Mouse (Mus musculus): ENCODE results near the gene Grm7. TPM values are rescaled to one million over a fixed set of nuclear protein-coding genes. Genes with fewer than 3 reads are reported as not detected.

The Grm7 gene
- polyA plus RNA-seq, 1 experiment = 0.28 TPM

GRCm38 (mm10) chr6:111293505-111294001, 648.2 kb downstream of the Grm7 start:
- H3ac ChIP-seq (ENCODE audit: control insufficient read depth, insufficient read length) = no peak overlapping the region
- no peaks in the 10 kb centered on the region for H3K27me3 ChIP-seq (ENCODE audit: control insufficient read depth, insufficient read depth, insufficient read length)
- no peaks in the 10 kb centered on the region for H3K36me3 ChIP-seq (ENCODE audit: control insufficient read depth, insufficient read depth)
- no peak overlapping the region for H3K4me3 ChIP-seq
- H3K4me2 ChIP-seq (ENCODE audit: low read depth) = no peak overlapping the region
- no peaks in the 10 kb centered on the region for H3K79me2 ChIP-seq (ENCODE audit: control insufficient read depth, insufficient read depth)
- TF ChIP-seq USF1 (IDR thresholded peaks at IDR 0.05; ENCODE audit: low read depth) (no peak), MYOG (IDR thresholded peaks at IDR 0.05; ENCODE audit: control insufficient read depth in 1 of 3, insufficient read depth in 1 of 3, insufficient read length in 2 of 3, low read depth in 2 of 3) (no peak), MAX (IDR thresholded peaks at IDR 0.05; ENCODE audit: low read depth) (no peak), E2F4 (IDR thresholded peaks at IDR 0.05; ENCODE audit: insufficient read depth) (no peak), SRF (IDR thresholded peaks at IDR 0.05; ENCODE audit: control insufficient read depth, insufficient read length, low read depth) (no peak), MYOD1 (IDR thresholded peaks at IDR 0.05; ENCODE audit: control insufficient read depth in 1 of 3, insufficient read length in 2 of 3, low read depth in 2 of 3) (no peak), CEBPB (IDR thresholded peaks at IDR 0.05; ENCODE audit: insufficient read depth, poor library complexity, severe bottlenecking) (no peak), TCF3 (IDR thresholded peaks at IDR 0.05; ENCODE audit: insufficient read length, low read depth) (no peak), POLR2A (IDR thresholded peaks at IDR 0.05; ENCODE audit: insufficient read length, low read depth) (no peak), TCF12 (IDR thresholded peaks at IDR 0.05; ENCODE audit: insufficient read depth, poor library complexity, severe bottlenecking) (no peak), POLR2AphosphoS2 (IDR thresholded peaks at IDR 0.05; ENCODE audit: insufficient read length, low read depth) (no peak), REST (IDR thresholded peaks at IDR 0.05; ENCODE audit: insufficient read depth, insufficient read length) (no peak)

DNA sequence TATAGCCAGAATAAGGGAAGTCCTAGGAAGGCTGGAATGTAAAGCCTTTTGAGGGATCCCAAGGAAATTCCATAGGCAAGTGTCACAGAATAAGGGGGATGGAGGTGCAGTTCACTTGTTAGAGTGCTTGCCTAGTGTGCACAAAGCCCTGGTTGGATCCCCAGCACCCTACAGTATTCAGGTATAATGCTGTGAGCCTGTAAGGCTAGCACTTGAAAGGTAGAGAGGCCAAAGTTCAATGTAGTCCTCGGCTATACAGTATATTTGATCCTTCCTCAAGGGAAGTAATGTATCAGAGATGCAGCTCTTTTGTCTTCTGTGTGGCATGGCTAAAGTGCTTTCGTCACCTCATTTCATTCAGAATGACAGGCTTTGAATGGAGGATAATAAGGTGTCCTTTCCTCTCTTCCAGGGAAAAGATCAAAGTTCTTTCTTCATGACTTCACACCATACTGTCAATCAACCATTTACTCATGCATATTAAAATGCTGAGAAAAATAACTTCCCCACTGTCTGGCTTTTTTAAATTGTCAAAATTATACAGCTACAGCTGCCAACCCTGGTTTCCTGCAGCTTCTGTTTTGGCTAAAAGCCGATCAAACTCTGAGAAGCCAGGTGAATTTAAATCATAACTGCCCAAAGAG, 658.7 kb downstream of the Grm7 start:
- Histone ChIP-seq H3K79me2 (ENCODE audit: control insufficient read depth, insufficient read depth) (no peaks in the 10 kb centered on the region), H3ac (ENCODE audit: control insufficient read depth, insufficient read length) (no peak overlapping the region), H3K36me3 (ENCODE audit: control insufficient read depth, insufficient read depth) (no peaks in the 10 kb centered on the region), H3K4me3 (no peak overlapping the region), H3K4me2 (ENCODE audit: low read depth) (no peak overlapping the region), H3K27me3 (ENCODE audit: control insufficient read depth, insufficient read depth, insufficient read length) (no peaks in the 10 kb centered on the region)
- TF ChIP-seq CEBPB (IDR thresholded peaks at IDR 0.05; ENCODE audit: insufficient read depth, poor library complexity, severe bottlenecking) = no peak

- TF ChIP-seq MYOG (IDR thresholded peaks at IDR 0.05; ENCODE audit: control insufficient read depth in 1 of 3, insufficient read depth in 1 of 3, insufficient read length in 2 of 3, low read depth in 2 of 3) (no peak), POLR2A (IDR thresholded peaks at IDR 0.05; ENCODE audit: insufficient read length, low read depth) (no peak), POLR2AphosphoS2 (IDR thresholded peaks at IDR 0.05; ENCODE audit: insufficient read length, low read depth) (no peak), SRF (IDR thresholded peaks at IDR 0.05; ENCODE audit: control insufficient read depth, insufficient read length, low read depth) (no peak), CEBPB (IDR thresholded peaks at IDR 0.05; ENCODE audit: insufficient read depth, poor library complexity, severe bottlenecking) (no peak), TCF12 (IDR thresholded peaks at IDR 0.05; ENCODE audit: insufficient read depth, poor library complexity, severe bottlenecking) (no peak), REST (IDR thresholded peaks at IDR 0.05; ENCODE audit: insufficient read depth, insufficient read length) (no peak), E2F4 (IDR thresholded peaks at IDR 0.05; ENCODE audit: insufficient read depth) (no peak), MAX (IDR thresholded peaks at IDR 0.05; ENCODE audit: low read depth) (no peak), USF1 (IDR thresholded peaks at IDR 0.05; ENCODE audit: low read depth) (no peak), TCF3 (IDR thresholded peaks at IDR 0.05; ENCODE audit: insufficient read length, low read depth) (no peak)
- Histone ChIP-seq H3K36me3 (ENCODE audit: control insufficient read depth, insufficient read depth) (no peaks in the 10 kb centered on the region), H3K27me3 (ENCODE audit: control insufficient read depth, insufficient read depth, insufficient read length) (no peaks in the 10 kb centered on the region), H3K79me2 (ENCODE audit: control insufficient read depth, insufficient read depth) (no peaks in the 10 kb centered on the region), H3K4me3 (no peak overlapping the region), H3K4me2 (ENCODE audit: low read depth) (no peak overlapping the region), H3ac (ENCODE audit: control insufficient read depth, insufficient read length) (no peak overlapping the region)
Measured at GRCm38 (mm10) chr6:111361681-111362080, 716.3 kb downstream of the Grm7 start.

GRCm38 (mm10) chr6:111368111-111368510, 722.7 kb downstream of the Grm7 start:
- no peak overlapping the region for H3ac ChIP-seq (ENCODE audit: control insufficient read depth, insufficient read length)
- no peak overlapping the region for H3K4me2 ChIP-seq (ENCODE audit: low read depth)
- H3K4me3 ChIP-seq = no peak overlapping the region
- H3K36me3 ChIP-seq (ENCODE audit: control insufficient read depth, insufficient read depth) = no peaks in the 10 kb centered on the region
- no peaks in the 10 kb centered on the region for H3K79me2 ChIP-seq (ENCODE audit: control insufficient read depth, insufficient read depth)
- TF ChIP-seq MYOG (IDR thresholded peaks at IDR 0.05; ENCODE audit: control insufficient read depth in 1 of 3, insufficient read depth in 1 of 3, insufficient read length in 2 of 3, low read depth in 2 of 3) (no peak), TCF3 (IDR thresholded peaks at IDR 0.05; ENCODE audit: insufficient read length, low read depth) (no peak), E2F4 (IDR thresholded peaks at IDR 0.05; ENCODE audit: insufficient read depth) (no peak), SRF (IDR thresholded peaks at IDR 0.05; ENCODE audit: control insufficient read depth, insufficient read length, low read depth) (no peak), CEBPB (IDR thresholded peaks at IDR 0.05; ENCODE audit: insufficient read depth, poor library complexity, severe bottlenecking) (no peak), POLR2AphosphoS2 (IDR thresholded peaks at IDR 0.05; ENCODE audit: insufficient read length, low read depth) (no peak), MYOD1 (IDR thresholded peaks at IDR 0.05; ENCODE audit: control insufficient read depth in 1 of 3, insufficient read length in 2 of 3, low read depth in 2 of 3) (no peak), MAX (IDR thresholded peaks at IDR 0.05; ENCODE audit: low read depth) (no peak)
- no peaks in the 10 kb centered on the region for H3K27me3 ChIP-seq (ENCODE audit: control insufficient read depth, insufficient read depth, insufficient read length)

DNA sequence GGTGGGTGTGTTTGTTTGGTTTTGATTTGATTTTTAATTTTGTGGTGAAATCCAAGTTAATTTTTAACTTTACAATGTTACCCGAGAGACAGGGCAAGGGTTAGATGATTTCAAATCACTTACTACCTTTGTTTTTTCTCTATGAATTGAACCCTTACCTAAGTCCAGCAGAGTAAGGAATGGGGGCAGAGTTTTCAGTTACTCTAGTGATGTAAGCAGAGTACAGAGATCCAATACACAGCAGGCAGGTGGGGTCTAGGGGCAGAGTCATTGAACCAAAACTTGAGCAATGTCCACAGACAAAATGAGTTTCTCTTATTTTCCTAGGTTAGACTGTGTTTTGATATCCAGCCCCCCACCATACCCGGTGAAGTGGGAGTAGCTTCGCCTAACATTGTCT, 723.2 kb downstream of the Grm7 start:
- TF ChIP-seq POLR2A (IDR thresholded peaks at IDR 0.05; ENCODE audit: insufficient read length, low read depth) (no peak), MYOD1 (IDR thresholded peaks at IDR 0.05; ENCODE audit: control insufficient read depth in 1 of 3, insufficient read length in 2 of 3, low read depth in 2 of 3) (no peak), CEBPB (IDR thresholded peaks at IDR 0.05; ENCODE audit: insufficient read depth, poor library complexity, severe bottlenecking) (no peak), REST (IDR thresholded peaks at IDR 0.05; ENCODE audit: insufficient read depth, insufficient read length) (no peak), E2F4 (IDR thresholded peaks at IDR 0.05; ENCODE audit: insufficient read depth) (no peak), MAX (IDR thresholded peaks at IDR 0.05; ENCODE audit: low read depth) (no peak)
- Histone ChIP-seq H3ac (ENCODE audit: control insufficient read depth, insufficient read length) (no peak overlapping the region), H3K4me3 (no peak overlapping the region), H3K79me2 (ENCODE audit: control insufficient read depth, insufficient read depth) (no peaks in the 10 kb centered on the region), H3K27me3 (ENCODE audit: control insufficient read depth, insufficient read depth, insufficient read length) (no peaks in the 10 kb centered on the region), H3K4me2 (ENCODE audit: low read depth) (no peak overlapping the region), H3K36me3 (ENCODE audit: control insufficient read depth, insufficient read depth) (no peaks in the 10 kb centered on the region)
